9 mouse cellular contexts compared by ENCODE assay signal in genomic region chr2:24409166-24409565, GRCm38 (mm10). TPM values are rescaled to one million over a fixed set of nuclear protein-coding genes. Genes with fewer than 3 reads are reported as not detected.
DNase-seq lines count a peak whose midpoint lies in the region; ATAC-seq and TF ChIP-seq lines count a peak whose summit lies in the region.
"Had no signal": no experiment of that assay in that cellular context is flagged by ENCODE, and none has a peak within 500 bp of the region (broad histone marks: within the 10 kb centered on the region; RNA-seq: fewer than 3 reads in every experiment).

No protein-coding gene starts in this region.

- H3K4me2 ChIP-seq in intestine, postnatal 0 days (replicated peaks; ENCODE audit: low read depth): no peak overlapping the region
- H3K4me2 ChIP-seq in myocyte (ENCODE audit: low read depth): no peak overlapping the region
- H3K4me2 ChIP-seq: embryonic facial prominence, embryonic 15.5 days had no signal

- peak; percentile 99 for TF ChIP-seq CTCF in intestine, postnatal 0 days (IDR thresholded peaks at IDR 0.05; ENCODE audit: low read depth)

- no peaks in the 10 kb centered on the region; the same call in 1 of the 2 replicates for H3K27me3 ChIP-seq in intestine, postnatal 0 days (replicated peaks; ENCODE audit: control insufficient read depth, insufficient read depth, low read length)
- peaks cover 14% of the 10 kb centered on the region for H3K27me3 ChIP-seq in myocyte (ENCODE audit: control insufficient read depth, insufficient read depth, insufficient read length)

- ATAC-seq in intestine, postnatal 0 days: peak; percentile 14; the same call in 1 of the 2 replicates

- peaks cover 3% of the 10 kb centered on the region; the same call in 1 of the 2 replicates for H3K4me1 ChIP-seq in intestine, postnatal 0 days (replicated peaks; ENCODE audit: control insufficient read depth, insufficient read depth, low read length)

- WGBS in intestine, postnatal 0 days: 4% methylated on average over 2 of the region's 2 CpGs

- H3K79me2 ChIP-seq in myocyte (ENCODE audit: control insufficient read depth, insufficient read depth): no peaks in the 10 kb centered on the region

- H3K36me3 ChIP-seq in intestine, postnatal 0 days (ENCODE audit: control insufficient read depth, insufficient read depth): peaks cover 5% of the 10 kb centered on the region; the same call in 1 of the 2 replicates
- no peaks in the 10 kb centered on the region for H3K36me3 ChIP-seq in myocyte (ENCODE audit: control insufficient read depth, insufficient read depth)
- H3K36me3 ChIP-seq: embryonic facial prominence, embryonic 15.5 days had no signal

- TF ChIP-seq POLR2A in myocyte (IDR thresholded peaks at IDR 0.05; ENCODE audit: insufficient read length, low read depth): no peak

- no peak overlapping the region for H3K9ac ChIP-seq in intestine, postnatal 0 days (ENCODE audit: low read depth, low read length)
- H3K9ac ChIP-seq: embryonic facial prominence, embryonic 15.5 days had no signal

- no peaks in the 10 kb centered on the region for H3K9me3 ChIP-seq in intestine, postnatal 0 days (ENCODE audit: control insufficient read depth)
- H3K9me3 ChIP-seq: embryonic facial prominence, embryonic 15.5 days had no signal

- no peak overlapping the region for H3K4me3 ChIP-seq in intestine, postnatal 0 days (ENCODE audit: low read depth, low read length)
- H3K4me3 ChIP-seq in myocyte: no peak overlapping the region
- H3K4me3 ChIP-seq: embryonic facial prominence, embryonic 15.5 days had no signal

- peak; percentile 75 for DNase-seq in urinary bladder, postnatal 14 days (ENCODE audit: low spot score)
- no peak for DNase-seq in urinary bladder, postnatal 10 days (ENCODE audit: low spot score)
- peak; percentile 45 for DNase-seq in cerebellum, adult 9-11 months
- DNase-seq in frontal cortex, adult 2 months (ENCODE audit: extremely low spot score in 1 of 2, low spot score in 1 of 2): peak; percentile 43 to 84
- DNase-seq in liver: peak; percentile 50
- peak; percentile 33 to 73 for DNase-seq in spleen, postnatal 10 days (ENCODE audit: low spot score in 2 of 2)

- no peak overlapping the region for H3K27ac ChIP-seq in intestine, postnatal 0 days (ENCODE audit: low read depth, low read length)
- H3K27ac ChIP-seq: embryonic facial prominence, embryonic 15.5 days had no signal

- H3ac ChIP-seq in myocyte (ENCODE audit: control insufficient read depth, insufficient read length): no peak overlapping the region

TF ChIP-seq in myocyte, 11 proteins besides CTCF, POLR2A, EP300 and RAD21:
- TF ChIP-seq MAX (IDR thresholded peaks at IDR 0.05; ENCODE audit: low read depth): no peak
- no peak for TF ChIP-seq CEBPB (IDR thresholded peaks at IDR 0.05; ENCODE audit: insufficient read depth, poor library complexity, severe bottlenecking)
- peak; percentile 18 for TF ChIP-seq USF1 (IDR thresholded peaks at IDR 0.05; ENCODE audit: low read depth)

RNA-seq across cellular contexts. Expression of gene Psd4, which starts 41.8 kb away (rescaled TPM):
- polyA plus RNA-seq in frontal cortex, adult 2 months (2012; rRNA removed): 0.74 and 1.5 TPM in 2 replicates
- 5.2 and 5.4 TPM in 2 replicates for polyA plus RNA-seq in intestine, postnatal 0 days (2015; fragmentation: Nextera tagmentation; extraction: Ambion mirVana)
- not detected for polyA plus RNA-seq in myocyte (2012; fragmentation: generic; extraction: Trizol)
